Mouse (Mus musculus): ENCODE measurements around the gene Abca3. TPM values are rescaled to one million over a fixed set of nuclear protein-coding genes. Genes with fewer than 3 reads are reported as not detected.
A peak's percentile ranks its signal among the peaks of the same experiment; 100 is the strongest.

The Abca3 gene
- polyA plus RNA-seq, 1 experiment = 0.66 TPM

- Histone ChIP-seq H3K27me3 (ENCODE audit: control insufficient read depth, insufficient read depth, insufficient read length) (peaks cover 50% of the 10 kb centered on the region), H3K79me3 (ENCODE audit: low read depth) (no peaks in the 10 kb centered on the region), H3K79me2 (ENCODE audit: control insufficient read depth, insufficient read depth) (no peaks in the 10 kb centered on the region), H3K36me3 (ENCODE audit: control insufficient read depth, insufficient read depth) (no peaks in the 10 kb centered on the region), H3K4me3 (ENCODE audit: insufficient read depth, poor library complexity, severe bottlenecking) (no peak overlapping the region), H3ac (ENCODE audit: control insufficient read depth, insufficient read length, low read depth) (no peak overlapping the region)
- TF ChIP-seq CTCF (IDR thresholded peaks at IDR 0.05; ENCODE audit: control insufficient read depth, insufficient read depth, insufficient read length) = no peak
Measured at GRCm38 (mm10) chr17:24388711-24389110, 37.0 kb downstream of the Abca3 start.

GRCm38 (mm10) chr17:24389865-24390264, 38.1 kb downstream of the Abca3 start:
- peak; percentile 44 for TF ChIP-seq CTCF (IDR thresholded peaks at IDR 0.05; ENCODE audit: control insufficient read depth, insufficient read depth, insufficient read length)
- TF ChIP-seq MAX (IDR thresholded peaks at IDR 0.05) = no peak
- H3K4me3 ChIP-seq (ENCODE audit: insufficient read depth, poor library complexity, severe bottlenecking) = no peak overlapping the region
- H3K79me2 ChIP-seq (ENCODE audit: control insufficient read depth, insufficient read depth) = no peaks in the 10 kb centered on the region
- H3K27me3 ChIP-seq (ENCODE audit: control insufficient read depth, insufficient read depth, insufficient read length) = peaks cover 44% of the 10 kb centered on the region
- H3K36me3 ChIP-seq (ENCODE audit: control insufficient read depth, insufficient read depth) = no peaks in the 10 kb centered on the region
- no peak overlapping the region for H3ac ChIP-seq (ENCODE audit: control insufficient read depth, insufficient read length, low read depth)
- no peaks in the 10 kb centered on the region for H3K79me3 ChIP-seq (ENCODE audit: low read depth)

- Histone ChIP-seq H3K79me3 (ENCODE audit: low read depth) (no peaks in the 10 kb centered on the region), H3ac (ENCODE audit: control insufficient read depth, insufficient read length, low read depth) (no peak overlapping the region), H3K4me3 (ENCODE audit: insufficient read depth, poor library complexity, severe bottlenecking) (no peak overlapping the region), H3K36me3 (ENCODE audit: control insufficient read depth, insufficient read depth) (no peaks in the 10 kb centered on the region), H3K79me2 (ENCODE audit: control insufficient read depth, insufficient read depth) (no peaks in the 10 kb centered on the region), H3K27me3 (ENCODE audit: control insufficient read depth, insufficient read depth, insufficient read length) (peaks cover 32% of the 10 kb centered on the region)
- TF ChIP-seq CTCF (IDR thresholded peaks at IDR 0.05; ENCODE audit: control insufficient read depth, insufficient read depth, insufficient read length) (no peak), USF1 (IDR thresholded peaks at IDR 0.05; ENCODE audit: low read depth) (no peak), MYOD1 (IDR thresholded peaks at IDR 0.05; ENCODE audit: control insufficient read depth, insufficient read length, low read depth) (no peak), FOSL1 (IDR thresholded peaks at IDR 0.05; ENCODE audit: insufficient read depth, low read length, poor library complexity, severe bottlenecking) (no peak), MAX (IDR thresholded peaks at IDR 0.05) (no peak), CEBPB (IDR thresholded peaks at IDR 0.05; ENCODE audit: low read depth) (no peak), MYOG (IDR thresholded peaks at IDR 0.05; ENCODE audit: control insufficient read depth, extremely low read depth, insufficient read length) (no peak)
Measured at GRCm38 (mm10) chr17:24391149-24391548, 39.4 kb downstream of the Abca3 start.

- H3K4me3 ChIP-seq (ENCODE audit: insufficient read depth, poor library complexity, severe bottlenecking) = no peak overlapping the region
- TF ChIP-seq FOSL1 (IDR thresholded peaks at IDR 0.05; ENCODE audit: insufficient read depth, low read length, poor library complexity, severe bottlenecking) (no peak), CEBPB (IDR thresholded peaks at IDR 0.05; ENCODE audit: low read depth) (no peak), CTCF (IDR thresholded peaks at IDR 0.05; ENCODE audit: control insufficient read depth, insufficient read depth, insufficient read length) (no peak), MYOG (IDR thresholded peaks at IDR 0.05; ENCODE audit: control insufficient read depth, extremely low read depth, insufficient read length) (no peak), MYOD1 (IDR thresholded peaks at IDR 0.05; ENCODE audit: control insufficient read depth, insufficient read length, low read depth) (no peak), USF1 (IDR thresholded peaks at IDR 0.05; ENCODE audit: low read depth) (no peak), MAX (IDR thresholded peaks at IDR 0.05) (no peak)
- H3K79me3 ChIP-seq (ENCODE audit: low read depth) = no peaks in the 10 kb centered on the region
- H3ac ChIP-seq (ENCODE audit: control insufficient read depth, insufficient read length, low read depth) = no peak overlapping the region
- peaks cover 30% of the 10 kb centered on the region for H3K27me3 ChIP-seq (ENCODE audit: control insufficient read depth, insufficient read depth, insufficient read length)
- H3K79me2 ChIP-seq (ENCODE audit: control insufficient read depth, insufficient read depth) = no peaks in the 10 kb centered on the region
- no peaks in the 10 kb centered on the region for H3K36me3 ChIP-seq (ENCODE audit: control insufficient read depth, insufficient read depth)
Measured at GRCm38 (mm10) chr17:24393527-24393926, 41.8 kb downstream of the Abca3 start.

GRCm38 (mm10) chr17:24394456-24394855, 42.7 kb downstream of the Abca3 start:
- H3ac ChIP-seq (ENCODE audit: control insufficient read depth, insufficient read length, low read depth) = no peak overlapping the region
- H3K79me2 ChIP-seq (ENCODE audit: control insufficient read depth, insufficient read depth) = no peaks in the 10 kb centered on the region
- no peak for TF ChIP-seq MYOG (IDR thresholded peaks at IDR 0.05; ENCODE audit: control insufficient read depth, extremely low read depth, insufficient read length)
- TF ChIP-seq CEBPB (IDR thresholded peaks at IDR 0.05; ENCODE audit: low read depth) = no peak
- no peak for TF ChIP-seq CTCF (IDR thresholded peaks at IDR 0.05; ENCODE audit: control insufficient read depth, insufficient read depth, insufficient read length)
- TF ChIP-seq MAX (IDR thresholded peaks at IDR 0.05) = no peak
- no peak for TF ChIP-seq USF1 (IDR thresholded peaks at IDR 0.05; ENCODE audit: low read depth)
- no peak for TF ChIP-seq FOSL1 (IDR thresholded peaks at IDR 0.05; ENCODE audit: insufficient read depth, low read length, poor library complexity, severe bottlenecking)
- TF ChIP-seq MYOD1 (IDR thresholded peaks at IDR 0.05; ENCODE audit: control insufficient read depth, insufficient read length, low read depth) = no peak
- no peaks in the 10 kb centered on the region for H3K79me3 ChIP-seq (ENCODE audit: low read depth)
- no peak overlapping the region for H3K4me3 ChIP-seq (ENCODE audit: insufficient read depth, poor library complexity, severe bottlenecking)
- no peaks in the 10 kb centered on the region for H3K36me3 ChIP-seq (ENCODE audit: control insufficient read depth, insufficient read depth)
- H3K27me3 ChIP-seq (ENCODE audit: control insufficient read depth, insufficient read depth, insufficient read length) = peaks cover 30% of the 10 kb centered on the region

GRCm38 (mm10) chr17:24402371-24402770, 50.6 kb downstream of the Abca3 start:
- no peak overlapping the region for H3ac ChIP-seq (ENCODE audit: control insufficient read depth, insufficient read length, low read depth)
- H3K27me3 ChIP-seq (ENCODE audit: control insufficient read depth, insufficient read depth, insufficient read length) = peaks cover 8% of the 10 kb centered on the region
- TF ChIP-seq CTCF (IDR thresholded peaks at IDR 0.05; ENCODE audit: control insufficient read depth, insufficient read depth, insufficient read length) (no peak), CEBPB (IDR thresholded peaks at IDR 0.05; ENCODE audit: low read depth) (no peak), MYOG (IDR thresholded peaks at IDR 0.05; ENCODE audit: control insufficient read depth, extremely low read depth, insufficient read length) (no peak), MYOD1 (IDR thresholded peaks at IDR 0.05; ENCODE audit: control insufficient read depth, insufficient read length, low read depth) (no peak)
- no peaks in the 10 kb centered on the region for H3K79me2 ChIP-seq (ENCODE audit: control insufficient read depth, insufficient read depth)
- H3K4me3 ChIP-seq (ENCODE audit: insufficient read depth, poor library complexity, severe bottlenecking) = no peak overlapping the region
- H3K79me3 ChIP-seq (ENCODE audit: low read depth) = no peaks in the 10 kb centered on the region
- H3K36me3 ChIP-seq (ENCODE audit: control insufficient read depth, insufficient read depth) = no peaks in the 10 kb centered on the region

Data from C2C12 (cell line).